Mouse (Mus musculus) cerebellum, adult 2 months (tissue): ENCODE data around the gene Rcc2.

Experiments used
- CTCF ChIP-seq: fragments of 200-500 bp; IDR thresholded peaks from 2 replicates; pipeline ENCODE4 v1.5.1; 2011; ENCODE audit warnings: low read depth, mild to moderate bottlenecking, control low read depth, low read length, moderate library complexity, borderline replicate concordance; ENCODE audit not compliant: insufficient read depth
- POLR2A ChIP-seq: fragments of 200-500 bp; IDR thresholded peaks from 2 replicates; pipeline ENCODE4 v1.6.1; 2011; ENCODE audit warnings: low read length, control low read depth, borderline replicate concordance; ENCODE audit not compliant: insufficient read depth

DNA sequence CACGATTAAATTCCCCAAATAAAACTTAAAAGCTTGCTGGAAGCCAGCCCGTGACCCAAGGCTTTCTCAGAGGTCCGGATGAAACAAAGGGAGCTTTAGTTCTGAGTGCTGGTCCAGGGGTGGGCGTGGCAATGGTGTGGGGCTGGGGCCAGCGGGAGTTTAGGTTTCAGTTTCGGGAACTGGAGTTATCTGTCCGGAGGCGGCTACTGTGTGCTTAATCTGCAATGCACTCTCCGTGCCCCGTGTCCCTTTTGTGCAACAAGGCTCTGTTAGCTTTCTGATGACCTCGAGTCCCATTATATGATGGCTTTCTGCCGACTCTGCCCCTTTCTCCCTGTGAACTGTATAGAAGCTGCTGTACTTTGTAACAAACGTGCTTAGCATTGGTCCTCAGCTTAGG is 70.1 kb downstream of the Rcc2 start:
- TF ChIP-seq CTCF (no peak), POLR2A (no peak)
